Mouse (Mus musculus) stomach, postnatal 0 days (tissue): Measurements from ENCODE around the gene Lrmda. TPM values are rescaled to one million over a fixed set of nuclear protein-coding genes. Genes with fewer than 3 reads are reported as not detected.

Experiments used
- ATAC-seq: fragments of 200-750 bp; cut with Nextera tagmentation; 2 replicates; pipeline ENCODE4 v1.8.0; 2017; ENCODE audit not compliant: low FRiP score, low TSS enrichment
- DNase-seq: peaks from one replicate; pipeline ENCODE4 v3.0.0-alpha.2; 2016; ENCODE audit warnings: low spot score
- H3K27ac ChIP-seq: fragments of 300-500 bp; sonication (generic); replicated peaks from 2 replicates; pipeline ENCODE4 v1.5.1; 2014; ENCODE audit warnings: mild to moderate bottlenecking, control low read depth
- H3K27me3 ChIP-seq: fragments of 300-500 bp; sonication (generic); 2 replicates; pipeline ENCODE4 v1.6.1; 2014; ENCODE audit warnings: low read length; ENCODE audit not compliant: control insufficient read depth, insufficient read depth
- H3K36me3 ChIP-seq: fragments of 300-500 bp; sonication (generic); 2 replicates; pipeline ENCODE4 v1.6.1; 2014; ENCODE audit warnings: low read length, mixed read lengths; ENCODE audit not compliant: control insufficient read depth, insufficient read depth
- H3K4me1 ChIP-seq: fragments of 300-500 bp; sonication (generic); replicated peaks from 2 replicates; pipeline ENCODE4 v1.6.1; 2014; ENCODE audit warnings: antibody characterized with exemption; ENCODE audit not compliant: control insufficient read depth, insufficient read depth
- H3K4me2 ChIP-seq: fragments of 300-500 bp; sonication (generic); replicated peaks from 2 replicates; pipeline ENCODE4 v1.6.1; 2014; ENCODE audit warnings: low read depth, mild to moderate bottlenecking, control low read depth, moderate library complexity
- H3K4me3 ChIP-seq: fragments of 300-500 bp; sonication (generic); 2 replicates; pipeline ENCODE4 v1.5.1; 2014; ENCODE audit warnings: low read depth, low read length, control low read depth
- H3K9ac ChIP-seq: fragments of 300-500 bp; sonication (generic); 2 replicates; pipeline ENCODE4 v1.6.1; 2014; ENCODE audit warnings: mild to moderate bottlenecking, low read length, control low read depth, mixed read lengths
- H3K9me3 ChIP-seq: fragments of 300-500 bp; sonication (generic); 2 replicates; pipeline ENCODE4 v1.6.1; 2016; ENCODE audit warnings: low read length; ENCODE audit not compliant: control insufficient read depth
- CTCF ChIP-seq: IDR thresholded peaks from 2 replicates; pipeline ENCODE4 v1.5.1; 2016; ENCODE audit warnings: antibody characterized with exemption, low read depth, mild to moderate bottlenecking, moderate library complexity
- EP300 ChIP-seq: optimal IDR thresholded peaks from 2 replicates; pipeline ENCODE3; 2016; ENCODE audit warnings: antibody characterized with exemption
- WGBS: fragments of 180-500 bp; shearing (Covaris S2); extraction: QIAGEN DNeasy Blood & Tissue Kit; methylation state at CpG from one replicate; pipeline ENCODE4 v1.1.7; 2014; 5-methylcytosine and 5-hydroxymethylcytosine counted together
- microRNA-seq: library from miRNA; unstranded; fragments of <30 nt; microRNA quantifications from one replicate; pipeline ENCODE4, GENCODE M21; 2016
- polyA plus RNA-seq: library from polyadenylated mRNA; unstranded; fragments of >200 nt; fragmentation: Nextera tagmentation; extraction: Ambion mirVana; gene quantifications from 2 replicates; pipeline ENCODE4 v1.2.1, GENCODE M21; 2015

The Lrmda gene
- polyA plus RNA-seq, 1 experiment from 2014 or later, result 0.39 TPM

DNA sequence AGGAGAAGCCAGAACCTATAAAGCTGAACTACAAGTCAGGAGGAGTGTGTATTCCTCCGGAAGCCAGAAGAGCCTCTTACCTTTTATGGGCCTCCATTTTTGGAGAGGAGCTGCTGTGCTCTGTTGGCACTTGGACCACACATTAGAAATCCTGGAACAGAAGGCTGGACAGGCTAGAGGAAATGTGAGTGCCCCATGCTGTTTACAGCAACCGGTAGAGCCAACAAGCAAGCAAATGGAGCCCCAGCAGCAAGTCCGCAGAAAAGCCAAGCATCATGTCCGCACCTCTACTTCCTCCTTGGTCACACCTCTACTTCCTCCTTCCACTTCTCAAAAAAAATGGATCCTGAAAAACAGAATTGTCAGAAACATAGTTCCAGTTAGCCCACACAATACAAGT is 1073.8 kb downstream of the Lrmda start:
- H3K27me3 ChIP-seq, result no peaks in the 10 kb centered on the region
- no peak overlapping the region for H3K4me3 ChIP-seq
- H3K27ac ChIP-seq, result no peak overlapping the region
- no peak overlapping the region for H3K4me2 ChIP-seq
- H3K36me3 ChIP-seq, result no peaks in the 10 kb centered on the region
- TF ChIP-seq EP300 (no peak), CTCF (no peak)
- H3K9ac ChIP-seq, result no peak overlapping the region
- ATAC-seq, result no peak
- no peaks in the 10 kb centered on the region for H3K9me3 ChIP-seq
- WGBS, result 79% methylated on average over 4 of the region's 4 CpGs
- DNase-seq, result no peak
- no peaks in the 10 kb centered on the region for H3K4me1 ChIP-seq

DNA sequence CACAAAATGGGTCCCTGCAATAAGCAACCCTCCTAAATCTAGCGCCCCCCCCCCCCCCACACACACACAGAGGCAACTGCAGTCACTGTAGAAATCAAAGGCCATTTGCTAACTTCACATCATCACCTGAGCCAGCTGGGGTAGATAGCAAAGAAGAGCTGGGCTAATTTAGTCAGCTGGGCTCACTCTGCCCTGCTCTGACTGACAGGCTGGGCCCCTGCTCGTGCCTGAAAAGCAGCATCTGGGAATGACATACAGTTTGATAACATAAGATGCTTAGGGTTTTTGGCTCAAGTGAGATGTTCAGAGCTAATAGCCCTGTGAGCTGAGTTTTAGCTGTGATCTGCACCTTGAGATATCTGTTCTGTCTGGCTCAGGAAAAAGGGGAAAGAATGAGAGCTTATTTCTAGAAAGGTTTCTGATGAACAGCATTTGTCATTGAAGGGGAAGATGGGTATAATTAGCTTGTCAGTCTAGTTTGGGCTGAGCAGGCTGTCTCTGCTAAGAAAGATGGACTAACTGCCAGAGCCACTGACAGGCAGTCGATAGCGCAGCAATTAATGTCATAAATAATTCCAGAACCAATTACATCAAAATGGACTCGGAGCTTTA is 1075.1 kb downstream of the Lrmda start:
- Histone ChIP-seq H3K4me3 (no peak overlapping the region), H3K4me1 (no peaks in the 10 kb centered on the region), H3K36me3 (no peaks in the 10 kb centered on the region), H3K9ac (no peak overlapping the region), H3K9me3 (no peaks in the 10 kb centered on the region), H3K4me2 (no peak overlapping the region), H3K27ac (no peak overlapping the region), H3K27me3 (no peaks in the 10 kb centered on the region)
- ATAC-seq, result no peak
- 52% methylated on average over 5 of the region's 5 CpGs for WGBS
- no peak for TF ChIP-seq EP300
- TF ChIP-seq CTCF, result no peak
- no peak for DNase-seq

DNA sequence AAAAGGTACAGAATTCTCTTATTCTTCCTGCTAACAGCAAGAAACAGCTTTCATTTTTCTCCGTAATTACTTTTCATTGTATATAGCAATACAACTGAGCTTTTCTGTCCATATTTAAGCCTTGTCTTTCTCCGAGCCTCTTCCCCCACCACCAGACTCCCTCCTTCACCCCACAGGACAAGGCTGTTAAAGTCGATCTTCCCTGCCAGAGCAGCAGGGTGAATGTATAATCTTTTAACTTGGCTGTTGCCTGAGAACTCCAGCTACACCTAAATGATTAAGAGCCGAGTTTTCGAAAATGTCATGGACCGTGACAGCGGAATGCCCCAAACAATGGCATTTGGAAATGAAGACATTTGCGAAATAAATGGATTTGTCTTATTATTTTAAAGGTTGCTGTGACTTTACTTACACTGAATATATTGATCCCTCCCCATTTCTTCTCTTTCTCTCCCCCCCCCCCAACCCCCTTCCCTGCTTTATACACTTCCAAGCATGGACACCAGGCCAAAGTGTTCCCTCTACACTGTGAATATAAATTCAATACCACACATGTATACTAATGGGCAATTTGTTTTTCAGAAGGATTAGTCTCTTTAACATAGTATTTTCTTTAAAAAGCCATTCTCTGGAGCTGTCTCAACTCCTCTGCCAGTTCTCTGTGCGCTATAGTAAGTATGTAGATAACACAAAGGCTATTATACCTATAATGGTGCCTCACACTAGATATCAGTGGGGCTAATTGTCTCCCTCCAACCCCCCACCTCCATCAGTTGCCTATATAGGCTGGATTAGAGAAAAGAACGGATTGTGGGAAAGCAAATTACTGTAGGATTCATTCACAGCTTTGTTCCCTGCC is 1075.9 kb downstream of the Lrmda start:
- Histone ChIP-seq H3K27me3 (no peaks in the 10 kb centered on the region), H3K9me3 (no peaks in the 10 kb centered on the region), H3K4me1 (no peaks in the 10 kb centered on the region), H3K36me3 (no peaks in the 10 kb centered on the region), H3K4me2 (no peak overlapping the region), H3K4me3 (no peak overlapping the region), H3K9ac (no peak overlapping the region), H3K27ac (no peak overlapping the region)
- DNase-seq (no peak), ATAC-seq (no peak)
- WGBS, result 63% methylated on average over 10 of the region's 10 CpGs
- TF ChIP-seq CTCF (no peak), EP300 (no peak)

DNA sequence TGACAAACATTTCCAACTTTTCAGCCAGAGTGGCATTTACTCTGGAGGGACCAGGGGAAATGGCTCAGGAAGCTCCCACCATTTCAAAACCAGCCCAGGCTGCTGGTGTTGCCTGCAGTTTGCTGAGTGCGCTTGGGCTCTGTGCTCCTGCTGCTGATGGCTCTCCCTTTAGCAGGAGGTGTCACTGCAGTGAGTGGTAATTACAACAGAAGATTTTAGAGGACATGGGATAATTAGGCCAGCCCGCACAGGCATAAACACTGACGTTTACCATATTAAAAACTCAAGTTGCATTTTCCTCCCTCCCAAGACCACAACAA is 1076.5 kb downstream of the Lrmda start:
- DNase-seq (no peak), ATAC-seq (no peak)
- Histone ChIP-seq H3K4me2 (no peak overlapping the region), H3K4me3 (no peak overlapping the region), H3K36me3 (no peaks in the 10 kb centered on the region), H3K27me3 (no peaks in the 10 kb centered on the region), H3K9ac (no peak overlapping the region), H3K9me3 (no peaks in the 10 kb centered on the region), H3K27ac (no peak overlapping the region), H3K4me1 (no peaks in the 10 kb centered on the region)
- 77% methylated on average over 3 of the region's 3 CpGs for WGBS
- TF ChIP-seq CTCF (no peak), EP300 (no peak)

DNA sequence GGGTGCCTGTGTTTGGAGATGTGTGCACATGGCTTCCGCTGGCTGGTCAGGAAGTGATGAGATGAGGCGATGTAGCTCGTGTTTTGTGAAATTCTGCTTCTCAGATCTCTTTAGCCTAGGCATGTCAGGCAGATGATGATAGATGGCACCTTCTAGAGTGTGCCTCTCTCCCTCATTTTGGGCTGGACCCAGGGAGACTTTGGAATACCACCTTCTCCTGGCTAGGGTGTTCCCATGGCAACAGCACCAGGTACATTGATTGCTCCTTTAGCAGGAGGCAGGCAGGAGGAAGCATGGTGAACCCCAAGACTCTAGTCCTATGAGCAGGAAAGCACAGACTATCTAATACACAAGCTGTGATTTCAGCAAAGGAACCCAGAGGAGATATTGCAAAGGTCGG is 1076.9 kb downstream of the Lrmda start:
- 82% methylated on average over 4 of the region's 4 CpGs for WGBS
- H3K4me1 ChIP-seq, result no peaks in the 10 kb centered on the region

More for the DNA sequence above, 1076.9 kb downstream of the Lrmda start:
- Histone ChIP-seq H3K36me3 (no peaks in the 10 kb centered on the region), H3K9me3 (no peaks in the 10 kb centered on the region), H3K9ac (no peak overlapping the region), H3K4me2 (no peak overlapping the region), H3K27me3 (no peaks in the 10 kb centered on the region), H3K4me3 (no peak overlapping the region), H3K27ac (no peak overlapping the region)
- TF ChIP-seq EP300, result no peak
- DNase-seq, result no peak
- no peak for ATAC-seq

Small RNAs within 50 kb of the gene (microRNA-seq; reads per million reads assigned to microRNA genes)
- gene Gm27532, result not detected

Other genes starting within 250 kb of the Lrmda start
- 276 and 279 TPM in 2 replicates for gene Vdac2, start 194.5 kb upstream of the Lrmda start, polyA plus RNA-seq
- 39.2 and 45.8 TPM in 2 replicates for gene Comtd1, start 170.7 kb upstream of the Lrmda start, polyA plus RNA-seq
- 10.0 and 11.3 TPM in 2 replicates for gene Zfp503, start 30.1 kb upstream of the Lrmda start, polyA plus RNA-seq